Mouse (Mus musculus): ENCODE data around the gene Ccn6.
"Not testable (repeated sequence)": the region's sequence is repeated elsewhere in the genome, so short reads cannot be mapped to it uniquely, and the experiment has no call there.

Gene Ccn6

GRCm38 (mm10) chr10:39163694-39164093 lies at the start of gene Ccn6:
Gene Ccn6, minus strand, starts transcription at chr10:39163794.
- no peak for DNase-seq

- no peak for DNase-seq
Measured at GRCm38 (mm10) chr10:39210031-39210430, 46.4 kb upstream of the Ccn6 start.

GRCm38 (mm10) chr10:39209161-39210025 lies 45.8 kb upstream of the Ccn6 start:
- DNase-seq, result no peak

GRCm38 (mm10) chr10:39208712-39209111 lies 45.1 kb upstream of the Ccn6 start:
- DNase-seq, result no peak

GRCm38 (mm10) chr10:39207310-39207855 lies 43.8 kb upstream of the Ccn6 start:
- DNase-seq, result no peak

- no peak for DNase-seq
Measured at GRCm38 (mm10) chr10:39202490-39202889, 38.9 kb upstream of the Ccn6 start.

GRCm38 (mm10) chr10:39198216-39198615 lies 34.6 kb upstream of the Ccn6 start:
- not testable (repeated sequence) for DNase-seq

GRCm38 (mm10) chr10:39192673-39193072 lies 29.1 kb upstream of the Ccn6 start:
- DNase-seq, result no peak

- no peak for DNase-seq
Measured at GRCm38 (mm10) chr10:39185545-39185906, 21.9 kb upstream of the Ccn6 start.

GRCm38 (mm10) chr10:39184864-39185544 lies 21.4 kb upstream of the Ccn6 start:
- no peak for DNase-seq

GRCm38 (mm10) chr10:39176981-39177380 lies 13.4 kb upstream of the Ccn6 start:
- DNase-seq, result no peak

GRCm38 (mm10) chr10:39173077-39173476 lies 9.5 kb upstream of the Ccn6 start:
- no peak for DNase-seq

GRCm38 (mm10) chr10:39172540-39172931 lies 8.9 kb upstream of the Ccn6 start:
- no peak for DNase-seq

GRCm38 (mm10) chr10:39171603-39172539 lies 8.3 kb upstream of the Ccn6 start:
- DNase-seq, result peak; percentile 72 to 87

- DNase-seq, result peak; percentile 81 to 91
Measured at GRCm38 (mm10) chr10:39171134-39171533, 7.5 kb upstream of the Ccn6 start.

GRCm38 (mm10) chr10:39170706-39171105 lies 7.1 kb upstream of the Ccn6 start:
- DNase-seq, result no peak

GRCm38 (mm10) chr10:39170181-39170580 lies 6.6 kb upstream of the Ccn6 start:
- peak; percentile 45 to 71 for DNase-seq

GRCm38 (mm10) chr10:39169642-39170041 lies 6.0 kb upstream of the Ccn6 start:
- DNase-seq, result no peak

GRCm38 (mm10) chr10:39167611-39168010 lies 4.0 kb upstream of the Ccn6 start:
- DNase-seq, result no peak

- DNase-seq, result no peak
Measured at GRCm38 (mm10) chr10:39165632-39166115, 2.1 kb upstream of the Ccn6 start.

GRCm38 (mm10) chr10:39162666-39163484 lies 719 bp downstream of the Ccn6 start:
- DNase-seq, result no peak

GRCm38 (mm10) chr10:39161406-39161805 lies 2.2 kb downstream of the Ccn6 start:
- no peak for DNase-seq
